Mouse (Mus musculus) myocyte (in vitro differentiated cells): ENCODE measurements around the gene Mtg1. TPM values are rescaled to one million over a fixed set of nuclear protein-coding genes. Genes with fewer than 3 reads are reported as not detected.

Experiments used
- H3K27me3 ChIP-seq: one replicate; pipeline ENCODE4 v1.6.1; 2011; ENCODE audit not compliant: control insufficient read depth, insufficient read depth, insufficient read length
- H3K36me3 ChIP-seq: one replicate; pipeline ENCODE4 v1.6.1; 2011; ENCODE audit not compliant: control insufficient read depth, insufficient read depth
- H3K4me2 ChIP-seq: one replicate; pipeline ENCODE4 v1.6.1; 2011; ENCODE audit warnings: low read depth, control low read depth
- H3K4me3 ChIP-seq: one replicate; pipeline ENCODE4 v1.5.1; 2011; ENCODE audit warnings: mild to moderate bottlenecking, control low read depth, moderate library complexity
- H3K79me2 ChIP-seq: one replicate; pipeline ENCODE4 v1.6.1; 2011; ENCODE audit not compliant: control insufficient read depth, insufficient read depth
- H3ac ChIP-seq: one replicate; pipeline ENCODE4 v1.6.1; 2011; ENCODE audit not compliant: control insufficient read depth, insufficient read length
- CEBPB ChIP-seq: IDR thresholded peaks from 2 replicates; pipeline ENCODE4 v1.6.1; 2011; ENCODE audit warnings: mild to moderate bottlenecking, moderate library complexity; ENCODE audit not compliant: poor library complexity, insufficient read depth, severe bottlenecking
- E2F4 ChIP-seq: IDR thresholded peaks from one replicate; pipeline ENCODE4 v1.6.1; 2011; ENCODE audit warnings: mild to moderate bottlenecking, control low read depth, moderate library complexity; ENCODE audit not compliant: insufficient read depth
- MAX ChIP-seq: IDR thresholded peaks from one replicate; pipeline ENCODE4 v1.6.1; 2011; ENCODE audit warnings: low read depth, mild to moderate bottlenecking, control low read depth
- MYOD1 ChIP-seq, 3 experiments: IDR thresholded peaks; one replicate each; pipeline ENCODE4 v1.6.1; 2011; ENCODE audit warnings: control low read depth in 2 of 3, low read depth in 2 of 3, mild to moderate bottlenecking in 2 of 3, moderate library complexity in 1 of 3; ENCODE audit not compliant: insufficient read length in 2 of 3, control insufficient read depth in 1 of 3
- MYOG ChIP-seq, 3 experiments: IDR thresholded peaks; one replicate each; pipeline ENCODE4 v1.6.1; 2011; ENCODE audit warnings: control low read depth in 2 of 3, low read depth in 2 of 3, mild to moderate bottlenecking in 2 of 3; ENCODE audit not compliant: insufficient read length in 2 of 3, control insufficient read depth in 1 of 3, insufficient read depth in 1 of 3
- POLR2A ChIP-seq: IDR thresholded peaks from one replicate; pipeline ENCODE4 v1.6.1; 2011; ENCODE audit warnings: low read depth, mild to moderate bottlenecking, control low read depth, moderate library complexity; ENCODE audit not compliant: insufficient read length
- POLR2AphosphoS2 ChIP-seq: IDR thresholded peaks from one replicate; pipeline ENCODE4 v1.6.1; 2011; ENCODE audit warnings: low read depth, control low read depth; ENCODE audit not compliant: insufficient read length
- REST ChIP-seq: IDR thresholded peaks from one replicate; pipeline ENCODE4 v1.6.1; 2011; ENCODE audit warnings: mild to moderate bottlenecking, control low read depth, moderate library complexity; ENCODE audit not compliant: insufficient read depth, insufficient read length
- SRF ChIP-seq: IDR thresholded peaks from one replicate; pipeline ENCODE4 v1.6.1; 2011; ENCODE audit warnings: low read depth; ENCODE audit not compliant: control insufficient read depth, insufficient read length
- TCF12 ChIP-seq: IDR thresholded peaks from one replicate; pipeline ENCODE4 v1.6.1; 2011; ENCODE audit warnings: mild to moderate bottlenecking, control low read depth; ENCODE audit not compliant: poor library complexity, insufficient read depth, severe bottlenecking
- TCF3 ChIP-seq: IDR thresholded peaks from one replicate; pipeline ENCODE4 v1.6.1; 2011; ENCODE audit warnings: low read depth, control low read depth; ENCODE audit not compliant: insufficient read length
- USF1 ChIP-seq: IDR thresholded peaks from one replicate; pipeline ENCODE4 v1.6.1; 2011; ENCODE audit warnings: low read depth, mild to moderate bottlenecking, control low read depth, moderate library complexity
- polyA plus RNA-seq: library from polyadenylated mRNA; unstranded; fragments of >200 nt; fragmentation: generic; extraction: Trizol; gene quantifications from one replicate; pipeline ENCODE4 v1.2.1, GENCODE M21; 2012; ENCODE audit warnings: missing spikeins

The Mtg1 gene
- polyA plus RNA-seq, 1 experiment, result 23.3 TPM

DNA sequence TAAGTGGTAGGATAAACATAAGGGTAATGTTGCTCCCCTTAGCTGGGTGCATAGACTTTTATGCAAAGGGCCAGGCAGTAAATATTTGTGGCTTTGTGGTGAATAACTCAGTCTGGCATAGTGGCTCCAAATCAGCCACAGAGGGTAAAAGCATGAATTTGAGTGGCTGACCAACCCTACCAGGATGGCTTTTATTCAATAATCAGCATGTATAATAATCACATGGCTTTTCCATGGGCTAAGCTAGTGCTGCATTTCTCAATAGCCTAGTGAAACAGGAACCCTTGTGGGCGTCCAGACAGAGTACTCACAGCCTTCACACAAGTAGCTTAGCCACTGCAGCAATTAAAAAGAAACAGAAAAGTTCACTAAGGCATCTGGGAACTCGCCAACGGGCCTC is 25.4 kb upstream of the Mtg1 start:
- no peaks in the 10 kb centered on the region for H3K27me3 ChIP-seq
- peak overlapping the region; percentile 63 for H3K4me2 ChIP-seq
- no peak overlapping the region for H3K4me3 ChIP-seq
- peak; percentile 26 for TF ChIP-seq USF1
- no peak for TF ChIP-seq POLR2A
- peak; percentile 75 for TF ChIP-seq CEBPB
- H3K36me3 ChIP-seq, result peaks cover 25% of the 10 kb centered on the region
- no peak overlapping the region for H3ac ChIP-seq
- peaks cover 25% of the 10 kb centered on the region for H3K79me2 ChIP-seq

DNA sequence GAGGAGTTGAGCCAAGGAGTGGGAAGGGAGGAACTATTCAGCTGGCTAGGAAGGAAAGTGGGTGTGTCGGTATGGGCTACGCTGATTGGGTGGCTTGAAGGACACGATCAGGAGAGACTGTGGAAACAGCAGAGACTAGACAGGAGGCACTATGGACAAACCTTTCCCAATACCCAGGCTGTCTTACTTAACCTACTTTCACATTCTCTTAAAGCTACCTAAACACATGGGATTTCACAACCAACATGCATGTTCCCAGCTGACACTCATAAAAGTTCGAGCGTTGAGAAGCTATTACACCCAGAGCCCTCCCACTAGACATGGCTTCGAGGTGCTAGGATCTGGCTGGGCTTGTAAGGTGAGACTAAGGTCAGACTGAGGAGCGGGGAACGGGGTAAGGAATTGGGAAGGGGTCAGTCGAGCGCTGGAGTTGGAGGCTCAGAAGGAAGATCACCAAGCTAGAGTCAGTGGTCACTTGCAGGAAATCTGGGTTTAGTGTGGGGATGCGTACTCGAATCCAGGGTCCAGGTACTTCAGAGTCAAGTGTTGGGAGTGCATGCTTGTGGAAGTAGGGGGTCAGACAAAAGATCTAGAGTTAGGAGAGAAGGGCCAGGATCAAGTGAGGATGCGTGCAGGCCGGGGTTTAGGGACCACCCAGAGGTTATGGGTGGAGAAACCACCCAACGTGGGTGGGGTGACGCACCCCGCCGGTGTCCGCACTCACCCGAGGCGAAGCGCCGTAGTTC is 21.6 kb upstream of the Mtg1 start, which contains the start of gene Paox:
Gene Paox, plus strand, starts transcription at position 217 of the 746 bp plus-strand sequence.
- H3K36me3 ChIP-seq, result peaks cover 5% of the 10 kb centered on the region
- peak; percentile 27 for TF ChIP-seq POLR2A
- TF ChIP-seq SRF, result no peak
- H3ac ChIP-seq, result peak within 1 kb of the TSS; percentile 44
- no peaks in the 10 kb centered on the region for H3K27me3 ChIP-seq
- peak within 1 kb of the TSS; percentile 87 for H3K4me2 ChIP-seq
- H3K79me2 ChIP-seq, result peaks cover 28% of the 10 kb centered on the region
- H3K4me3 ChIP-seq, result peak within 1 kb of the TSS; percentile 84

DNA sequence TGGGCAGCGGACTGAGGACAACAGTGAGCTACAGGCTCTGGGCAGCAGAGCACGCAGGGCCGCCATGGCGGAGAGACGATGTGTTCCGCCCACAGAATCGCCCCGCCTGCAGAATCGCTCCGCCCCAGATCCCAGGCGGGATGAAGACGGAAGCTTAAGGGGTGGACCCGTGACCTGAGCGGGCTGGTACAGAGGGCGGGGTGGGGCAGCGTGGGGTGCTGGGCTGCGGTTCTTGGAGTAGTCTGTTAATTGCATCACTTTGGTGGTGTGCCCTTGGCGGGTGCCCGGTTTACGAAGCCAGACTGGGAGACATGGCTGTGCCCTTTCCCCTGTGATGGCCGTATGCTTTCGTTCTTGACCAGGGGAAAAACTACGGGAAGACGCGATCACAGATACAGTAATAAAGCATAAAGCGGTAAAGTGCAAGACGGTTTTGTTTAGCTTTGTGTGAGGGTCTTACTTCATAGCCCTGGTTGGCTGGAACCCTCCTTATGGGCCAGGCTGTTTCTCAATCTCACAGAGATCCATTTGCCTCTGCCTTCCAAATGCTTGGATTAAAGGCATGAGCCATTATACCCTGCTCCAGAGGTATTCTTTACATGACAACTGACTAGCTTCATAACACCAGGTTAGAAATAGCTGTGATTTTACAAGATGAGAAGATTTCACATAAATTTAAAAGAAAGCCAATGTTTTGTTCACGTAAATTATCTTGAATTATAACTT is 20.9 kb upstream of the Mtg1 start, which contains the start of gene Echs1:
Gene Echs1, minus strand, starts transcription at position 148 of the 726 bp plus-strand sequence.
- H3ac ChIP-seq, result peak within 1 kb of the TSS; percentile 44

DNA sequence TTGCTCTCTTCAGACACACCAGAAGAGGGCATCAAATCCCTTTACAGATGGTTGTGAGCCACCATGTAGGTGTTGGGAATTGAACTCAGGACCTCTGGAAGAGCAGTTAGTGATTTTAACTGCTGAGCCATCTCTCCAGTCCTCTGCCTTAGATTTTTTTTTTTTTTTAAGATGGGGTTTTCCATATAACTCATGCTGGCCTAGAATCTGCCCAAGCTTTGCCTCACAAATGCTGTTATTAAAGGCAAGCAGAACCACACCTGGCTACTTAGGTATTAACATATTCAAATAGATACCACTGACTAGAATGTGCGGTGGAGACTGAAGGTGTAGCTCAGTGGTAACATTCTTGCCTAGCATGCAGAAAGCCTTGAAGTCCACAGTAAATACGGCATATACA is 16.9 kb upstream of the Mtg1 start:
- H3K4me3 ChIP-seq, result no peak overlapping the region
- TF ChIP-seq POLR2AphosphoS2 (no peak), USF1 (no peak), TCF12 (no peak), MAX (no peak), SRF (no peak), MYOD1 (IDR thresholded peaks at IDR 0.05; ENCODE audit: control insufficient read depth in 1 of 3, insufficient read length in 2 of 3, low read depth in 2 of 3) (no peak), MYOG (IDR thresholded peaks at IDR 0.05; ENCODE audit: control insufficient read depth in 1 of 3, insufficient read depth in 1 of 3, insufficient read length in 2 of 3, low read depth in 2 of 3) (no peak), TCF3 (no peak), POLR2A (no peak), REST (no peak), E2F4 (no peak)

More for the DNA sequence above, 20.9 kb upstream of the Mtg1 start, which contains the start of gene Echs1:
- peak; percentile 90 for TF ChIP-seq POLR2AphosphoS2
- no peak for TF ChIP-seq REST
- TF ChIP-seq SRF, result peak; percentile 52
- peak; percentile 82 for TF ChIP-seq CEBPB
- TF ChIP-seq MYOG (IDR thresholded peaks at IDR 0.05; ENCODE audit: control insufficient read depth in 1 of 3, insufficient read depth in 1 of 3, insufficient read length in 2 of 3, low read depth in 2 of 3), result no peak
- TF ChIP-seq TCF3, result no peak
- TF ChIP-seq E2F4, result no peak
- TF ChIP-seq POLR2A, result peak; percentile 93
- Histone ChIP-seq H3K79me2 (peaks cover 28% of the 10 kb centered on the region), H3K4me3 (peak within 1 kb of the TSS; percentile 84), H3K4me2 (peak within 1 kb of the TSS; percentile 87), H3K36me3 (no peaks in the 10 kb centered on the region), H3K27me3 (no peaks in the 10 kb centered on the region)

DNA sequence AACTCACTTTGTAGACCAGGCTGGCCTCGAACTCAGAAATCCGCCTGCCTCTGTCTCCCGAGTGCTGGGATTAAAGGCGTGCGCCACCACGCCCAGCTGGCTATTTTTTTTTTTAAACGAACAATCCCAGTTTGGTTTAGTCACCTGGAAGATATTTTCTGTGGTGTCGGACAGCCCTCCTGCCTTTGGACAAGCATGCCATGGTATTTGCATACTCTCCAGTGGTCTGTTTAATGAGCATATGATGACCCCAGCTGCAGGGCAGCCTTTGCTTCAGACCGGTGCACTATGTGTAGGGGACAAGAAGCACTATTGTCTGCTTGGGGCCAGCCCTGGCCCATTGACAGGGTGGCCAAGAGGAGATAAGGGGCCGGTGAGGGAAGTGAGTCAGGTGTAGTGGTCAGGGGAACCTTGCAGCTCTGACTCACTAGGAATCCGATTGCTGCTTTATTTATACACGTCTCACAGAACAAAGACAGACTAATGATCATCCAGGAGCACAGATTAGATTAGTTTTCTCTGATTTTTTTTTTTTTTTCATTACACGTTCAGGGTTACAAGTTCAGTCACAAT is 15.9 kb upstream of the Mtg1 start:
- no peak overlapping the region for H3K4me2 ChIP-seq
- no peak for TF ChIP-seq E2F4
- no peak for TF ChIP-seq REST
- TF ChIP-seq CEBPB, result no peak
- TF ChIP-seq POLR2AphosphoS2, result no peak
- no peak for TF ChIP-seq MAX
- TF ChIP-seq USF1, result no peak
- TF ChIP-seq MYOD1 (IDR thresholded peaks at IDR 0.05; ENCODE audit: control insufficient read depth in 1 of 3, insufficient read length in 2 of 3, low read depth in 2 of 3), result no peak
- no peak for TF ChIP-seq TCF12
- no peak for TF ChIP-seq MYOG (IDR thresholded peaks at IDR 0.05; ENCODE audit: control insufficient read depth in 1 of 3, insufficient read depth in 1 of 3, insufficient read length in 2 of 3, low read depth in 2 of 3)
- no peak for TF ChIP-seq POLR2A
- TF ChIP-seq SRF, result no peak
- no peak for TF ChIP-seq TCF3
- no peaks in the 10 kb centered on the region for H3K36me3 ChIP-seq
- H3K4me3 ChIP-seq, result no peak overlapping the region
- no peak overlapping the region for H3ac ChIP-seq
- no peaks in the 10 kb centered on the region for H3K27me3 ChIP-seq
- peaks cover 7% of the 10 kb centered on the region for H3K79me2 ChIP-seq

More for the DNA sequence above, 16.9 kb upstream of the Mtg1 start:
- H3K36me3 ChIP-seq, result no peaks in the 10 kb centered on the region
- H3K79me2 ChIP-seq, result peaks cover 8% of the 10 kb centered on the region
- no peak overlapping the region for H3K4me2 ChIP-seq
- no peak overlapping the region for H3ac ChIP-seq
- H3K27me3 ChIP-seq, result no peaks in the 10 kb centered on the region
